Mouse (Mus musculus): ENCODE data around the gene Hsd11b2. TPM values are rescaled to one million over a fixed set of nuclear protein-coding genes. Genes with fewer than 3 reads are reported as not detected.

Hsd11b2 gene
- polyA plus RNA-seq, 1 experiment from 2014 or later = 2.2 TPM

DNA sequence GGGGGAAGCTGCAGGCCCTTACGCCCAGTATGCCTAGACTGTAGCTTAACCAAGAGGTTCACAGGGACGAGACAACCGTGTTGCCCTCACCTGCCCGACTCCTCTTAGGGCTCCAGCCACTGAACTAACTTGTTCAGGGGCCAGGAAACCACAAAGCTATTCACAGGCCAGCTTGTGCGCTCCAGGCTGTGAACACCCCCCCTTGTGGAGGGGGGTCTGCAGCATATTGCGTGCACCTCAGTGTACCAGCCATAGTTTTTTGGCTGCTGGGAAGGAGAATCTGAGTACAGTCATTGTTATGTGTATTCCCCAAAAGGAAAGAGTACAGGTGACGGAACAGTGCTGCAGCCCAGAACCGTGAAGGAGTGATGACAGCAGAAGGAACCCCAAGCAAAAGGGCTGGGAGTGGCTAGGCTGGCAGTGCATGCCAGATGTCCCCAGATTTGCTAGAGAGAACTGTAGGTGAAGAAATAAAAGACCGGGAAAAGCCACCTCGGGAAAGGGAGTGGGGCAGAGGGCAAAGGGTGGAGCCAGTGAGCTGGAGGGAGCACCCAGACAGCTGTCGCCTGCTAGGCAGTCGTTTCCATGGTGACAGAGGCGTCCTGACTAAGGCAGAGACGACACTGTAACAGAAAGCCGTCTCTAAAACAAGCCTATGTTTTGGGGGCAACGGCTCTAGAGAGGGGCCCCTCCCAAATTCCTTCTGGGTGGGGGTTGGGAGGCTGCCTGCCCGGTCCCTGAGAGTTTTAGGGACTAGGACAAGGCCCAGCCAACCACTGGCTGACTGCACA is 44.5 kb upstream of the Hsd11b2 start:
- WGBS = 31% methylated on average over 17 of the region's 17 CpGs
- peak; percentile 23; the same call in 1 of the 2 replicates for ATAC-seq (ENCODE audit: low read depth)
- peak overlapping the region; percentile 75 for H3K27ac ChIP-seq (ENCODE audit: low read length)
- H3K27me3 ChIP-seq (ENCODE audit: control insufficient read depth, insufficient read depth, low read depth, low read length) = no peaks in the 10 kb centered on the region; the same call in 1 of the 2 replicates
- peak overlapping the region; percentile 17; the same call in 1 of the 2 replicates for H3K4me2 ChIP-seq (ENCODE audit: low read depth, low read length)
- peaks cover 49% of the 10 kb centered on the region for H3K4me1 ChIP-seq (replicated peaks; ENCODE audit: control insufficient read depth, insufficient read depth, low read length)
- H3K4me3 ChIP-seq (ENCODE audit: low read length) = no peak overlapping the region
- H3K9ac ChIP-seq (ENCODE audit: low read length) = peak overlapping the region; percentile 52
- H3K9me3 ChIP-seq (ENCODE audit: control insufficient read depth, low read length) = no peaks in the 10 kb centered on the region
- peaks cover 9% of the 10 kb centered on the region for H3K36me3 ChIP-seq (ENCODE audit: control insufficient read depth, insufficient read depth, low read length)

DNA sequence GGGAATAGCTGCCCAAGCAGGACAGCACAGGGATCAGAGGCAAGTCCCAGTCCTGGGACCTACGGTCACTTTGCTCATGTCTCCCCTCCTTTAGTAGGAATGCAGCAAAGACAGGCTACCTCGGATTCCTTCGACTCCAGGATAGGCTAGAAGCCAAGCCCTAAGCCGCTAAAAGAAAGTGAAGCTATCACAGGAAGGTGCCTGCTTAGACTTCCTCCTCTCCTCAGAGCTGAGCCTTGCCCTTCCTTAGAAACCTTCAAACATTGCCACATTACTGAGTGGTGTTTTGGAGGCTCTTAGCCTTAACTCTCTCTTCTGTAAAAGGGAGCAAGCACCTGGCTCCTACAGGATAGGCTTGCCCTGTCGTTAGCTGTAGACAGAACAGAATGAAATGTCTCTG is 43.9 kb upstream of the Hsd11b2 start:
- H3K27me3 ChIP-seq (ENCODE audit: control insufficient read depth, insufficient read depth, low read depth, low read length) = no peaks in the 10 kb centered on the region; the same call in 1 of the 2 replicates
- 0 out of 2 replicates have a peak overlapping the region, but pooled peaks have one; percentile 17 for H3K4me2 ChIP-seq (ENCODE audit: low read depth, low read length)
- H3K4me3 ChIP-seq (ENCODE audit: low read length) = no peak overlapping the region
- peaks cover 43% of the 10 kb centered on the region for H3K4me1 ChIP-seq (replicated peaks; ENCODE audit: control insufficient read depth, insufficient read depth, low read length)
- peak overlapping the region; percentile 75 for H3K27ac ChIP-seq (ENCODE audit: low read length)
- H3K36me3 ChIP-seq (ENCODE audit: control insufficient read depth, insufficient read depth, low read length) = peaks cover 9% of the 10 kb centered on the region
- H3K9ac ChIP-seq (ENCODE audit: low read length) = peak overlapping the region; percentile 52
- no peak for ATAC-seq (ENCODE audit: low read depth)
- 25% methylated on average over 5 of the region's 5 CpGs for WGBS
- H3K9me3 ChIP-seq (ENCODE audit: control insufficient read depth, low read length) = no peaks in the 10 kb centered on the region

DNA sequence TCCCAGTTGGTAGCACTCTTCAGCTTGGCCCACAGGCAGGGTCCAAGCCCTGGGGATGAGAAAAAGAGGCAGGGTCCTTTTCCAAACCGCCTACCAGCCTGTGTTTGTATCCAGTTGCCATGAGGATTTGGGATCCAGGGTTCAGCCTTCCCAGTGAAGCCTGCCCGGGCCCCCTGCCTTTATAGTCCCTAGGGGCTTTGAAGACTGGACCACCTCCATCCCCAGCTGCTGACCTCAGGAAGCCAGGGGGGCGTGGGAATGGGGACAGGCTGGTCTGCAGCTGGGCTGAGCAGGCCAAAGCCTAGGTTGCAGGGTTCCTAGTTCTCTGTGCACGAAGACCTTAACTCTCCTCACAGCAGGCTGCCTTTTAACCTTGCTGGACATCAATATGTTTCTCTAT is 43.3 kb upstream of the Hsd11b2 start:
- H3K9me3 ChIP-seq (ENCODE audit: control insufficient read depth, low read length) = no peaks in the 10 kb centered on the region
- peaks cover 37% of the 10 kb centered on the region for H3K4me1 ChIP-seq (replicated peaks; ENCODE audit: control insufficient read depth, insufficient read depth, low read length)
- no peak overlapping the region for H3K4me2 ChIP-seq (ENCODE audit: low read depth, low read length)
- peaks cover 9% of the 10 kb centered on the region for H3K36me3 ChIP-seq (ENCODE audit: control insufficient read depth, insufficient read depth, low read length)
- H3K27ac ChIP-seq (ENCODE audit: low read length) = peak overlapping the region; percentile 75
- no peak for ATAC-seq (ENCODE audit: low read depth)
- WGBS = 68% methylated on average over 4 of the region's 4 CpGs
- peak overlapping the region; percentile 52; the same call in 1 of the 2 replicates for H3K9ac ChIP-seq (ENCODE audit: low read length)
- no peaks in the 10 kb centered on the region; the same call in 1 of the 2 replicates for H3K27me3 ChIP-seq (ENCODE audit: control insufficient read depth, insufficient read depth, low read depth, low read length)
- no peak overlapping the region for H3K4me3 ChIP-seq (ENCODE audit: low read length)

DNA sequence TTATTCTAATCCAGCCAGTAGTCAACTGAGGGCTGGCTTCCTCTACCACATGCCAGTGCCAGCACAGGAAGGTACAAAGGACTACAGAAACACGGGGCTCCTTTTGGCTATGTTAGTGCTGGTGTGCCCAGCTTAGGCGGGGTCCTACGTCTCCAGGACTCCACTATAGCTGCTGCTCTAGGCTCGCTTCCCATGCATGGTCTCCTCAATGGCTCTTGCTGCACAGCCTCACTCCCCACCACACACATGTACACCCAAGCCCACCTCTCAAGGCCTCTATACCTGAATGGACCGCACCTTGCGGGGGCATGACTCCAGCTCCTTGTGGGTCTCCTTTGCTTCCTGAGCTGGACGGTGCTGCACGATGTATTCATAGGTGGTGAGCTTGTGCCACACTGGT is 42.8 kb upstream of the Hsd11b2 start:
- 92% methylated on average over 8 of the region's 8 CpGs for WGBS
- no peak overlapping the region for H3K27ac ChIP-seq (ENCODE audit: low read length)
- H3K9ac ChIP-seq (ENCODE audit: low read length) = no peak overlapping the region
- no peak overlapping the region for H3K4me2 ChIP-seq (ENCODE audit: low read depth, low read length)
- H3K4me3 ChIP-seq (ENCODE audit: low read length) = no peak overlapping the region
- H3K4me1 ChIP-seq (replicated peaks; ENCODE audit: control insufficient read depth, insufficient read depth, low read length) = peaks cover 32% of the 10 kb centered on the region
- no peaks in the 10 kb centered on the region; the same call in 1 of the 2 replicates for H3K27me3 ChIP-seq (ENCODE audit: control insufficient read depth, insufficient read depth, low read depth, low read length)
- peaks cover 9% of the 10 kb centered on the region for H3K36me3 ChIP-seq (ENCODE audit: control insufficient read depth, insufficient read depth, low read length)
- ATAC-seq (ENCODE audit: low read depth) = no peak
- H3K9me3 ChIP-seq (ENCODE audit: control insufficient read depth, low read length) = no peaks in the 10 kb centered on the region

DNA sequence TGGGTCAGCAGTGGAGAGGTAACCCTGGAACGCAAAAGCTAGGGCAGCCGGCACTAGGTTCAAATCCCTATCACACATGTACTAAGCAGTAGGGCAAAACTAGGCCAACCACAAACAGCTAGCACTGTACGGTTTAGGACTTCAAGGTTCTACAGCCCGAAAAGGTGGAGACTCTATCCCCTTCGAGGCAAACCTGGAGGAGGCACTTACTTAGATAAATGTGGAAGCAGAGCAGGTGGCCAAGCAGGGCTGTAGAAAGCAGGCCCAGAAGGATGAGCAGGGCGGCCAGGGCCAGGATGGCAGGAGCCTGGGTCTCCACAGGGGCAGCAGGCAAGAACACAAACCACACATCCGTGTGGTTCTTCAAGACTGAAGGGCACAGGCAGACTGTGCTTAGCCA is 42.4 kb upstream of the Hsd11b2 start:
- 94% methylated on average over 7 of the region's 7 CpGs for WGBS
- Histone ChIP-seq H3K4me2 (ENCODE audit: low read depth, low read length) (no peak overlapping the region), H3K36me3 (ENCODE audit: control insufficient read depth, insufficient read depth, low read length) (peaks cover 9% of the 10 kb centered on the region), H3K9ac (ENCODE audit: low read length) (no peak overlapping the region), H3K4me3 (ENCODE audit: low read length) (no peak overlapping the region), H3K4me1 (replicated peaks; ENCODE audit: control insufficient read depth, insufficient read depth, low read length) (peaks cover 32% of the 10 kb centered on the region), H3K27ac (ENCODE audit: low read length) (no peak overlapping the region), H3K9me3 (ENCODE audit: control insufficient read depth, low read length) (no peaks in the 10 kb centered on the region), H3K27me3 (ENCODE audit: control insufficient read depth, insufficient read depth, low read depth, low read length) (no peaks in the 10 kb centered on the region; the same call in 1 of the 2 replicates)
- no peak for ATAC-seq (ENCODE audit: low read depth)

DNA sequence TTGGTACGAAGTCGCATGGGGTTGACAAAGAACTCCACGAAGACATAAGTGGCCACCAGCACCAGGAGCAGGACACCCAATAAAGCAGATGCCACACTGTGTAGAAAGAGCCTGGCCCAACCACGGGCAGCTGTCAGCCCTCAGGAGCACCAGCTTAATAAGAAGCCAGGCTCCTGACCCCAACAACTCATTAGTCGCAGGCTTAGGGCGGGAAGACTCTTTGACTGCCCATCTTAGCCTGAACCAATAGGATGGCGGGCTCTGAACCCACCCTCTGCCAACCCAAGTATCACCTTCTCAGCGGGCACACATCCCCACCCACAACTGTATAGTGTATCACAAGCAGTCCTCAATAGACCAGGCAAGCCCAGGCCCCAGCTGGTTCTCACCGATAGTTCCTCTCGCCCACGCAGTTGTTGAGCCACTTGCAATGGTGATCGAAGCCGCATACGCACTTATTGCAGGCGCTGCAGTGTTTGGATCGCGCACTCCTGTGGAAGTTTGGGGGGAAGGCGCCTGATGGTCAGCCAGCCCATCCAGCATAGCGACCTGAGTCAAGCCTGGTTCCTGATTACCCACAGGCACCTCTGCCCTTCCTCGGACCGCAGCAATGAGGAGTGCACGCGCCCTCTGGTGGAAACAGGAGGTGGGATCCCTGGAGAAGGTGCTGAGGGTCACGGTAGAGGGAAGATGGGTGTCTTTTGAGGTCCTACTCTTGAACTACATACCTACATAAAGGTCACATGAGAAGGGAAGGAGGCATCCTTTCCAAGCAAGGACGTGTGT is 41.7 kb upstream of the Hsd11b2 start:
- Histone ChIP-seq H3K27me3 (ENCODE audit: control insufficient read depth, insufficient read depth, low read depth, low read length) (no peaks in the 10 kb centered on the region; the same call in 1 of the 2 replicates), H3K9ac (ENCODE audit: low read length) (no peak overlapping the region), H3K9me3 (ENCODE audit: control insufficient read depth, low read length) (no peaks in the 10 kb centered on the region), H3K4me2 (ENCODE audit: low read depth, low read length) (no peak overlapping the region), H3K4me1 (replicated peaks; ENCODE audit: control insufficient read depth, insufficient read depth, low read length) (peaks cover 31% of the 10 kb centered on the region), H3K4me3 (ENCODE audit: low read length) (no peak overlapping the region), H3K36me3 (ENCODE audit: control insufficient read depth, insufficient read depth, low read length) (peaks cover 9% of the 10 kb centered on the region), H3K27ac (ENCODE audit: low read length) (no peak overlapping the region)
- ATAC-seq (ENCODE audit: low read depth) = peak; percentile 11; the same call in 1 of the 2 replicates
- WGBS = 42% methylated on average over 25 of the region's 25 CpGs

DNA sequence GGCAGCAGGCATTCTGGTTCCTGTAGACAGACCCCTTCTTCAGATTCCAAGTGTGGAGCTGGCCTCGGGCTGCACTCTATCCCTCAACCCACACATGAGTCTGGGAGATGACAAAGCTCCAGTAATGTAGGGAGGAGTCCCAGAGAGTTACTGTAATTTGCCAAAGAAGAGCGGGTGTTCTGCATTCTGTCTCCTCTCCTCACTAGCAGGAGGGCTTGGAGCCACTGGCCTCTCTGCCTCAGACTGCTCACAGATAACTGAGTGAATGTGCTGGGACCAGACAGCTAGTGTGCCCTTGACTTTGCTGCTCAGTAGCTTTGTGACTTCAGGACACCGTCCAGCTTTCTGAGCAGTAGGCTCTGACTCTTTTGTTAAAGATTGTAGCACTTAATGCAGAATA is 40.8 kb upstream of the Hsd11b2 start:
- H3K9me3 ChIP-seq (ENCODE audit: control insufficient read depth, low read length) = no peaks in the 10 kb centered on the region
- no peak for ATAC-seq (ENCODE audit: low read depth)
- WGBS = 69% methylated on average over 3 of the region's 3 CpGs
- no peak overlapping the region for H3K4me3 ChIP-seq (ENCODE audit: low read length)
- no peaks in the 10 kb centered on the region for H3K27me3 ChIP-seq (ENCODE audit: control insufficient read depth, insufficient read depth, low read depth, low read length)
- H3K4me2 ChIP-seq (ENCODE audit: low read depth, low read length) = no peak overlapping the region
- H3K4me1 ChIP-seq (replicated peaks; ENCODE audit: control insufficient read depth, insufficient read depth, low read length) = peaks cover 29% of the 10 kb centered on the region
- no peak overlapping the region for H3K27ac ChIP-seq (ENCODE audit: low read length)
- H3K36me3 ChIP-seq (ENCODE audit: control insufficient read depth, insufficient read depth, low read length) = peaks cover 6% of the 10 kb centered on the region
- no peak overlapping the region for H3K9ac ChIP-seq (ENCODE audit: low read length)

DNA sequence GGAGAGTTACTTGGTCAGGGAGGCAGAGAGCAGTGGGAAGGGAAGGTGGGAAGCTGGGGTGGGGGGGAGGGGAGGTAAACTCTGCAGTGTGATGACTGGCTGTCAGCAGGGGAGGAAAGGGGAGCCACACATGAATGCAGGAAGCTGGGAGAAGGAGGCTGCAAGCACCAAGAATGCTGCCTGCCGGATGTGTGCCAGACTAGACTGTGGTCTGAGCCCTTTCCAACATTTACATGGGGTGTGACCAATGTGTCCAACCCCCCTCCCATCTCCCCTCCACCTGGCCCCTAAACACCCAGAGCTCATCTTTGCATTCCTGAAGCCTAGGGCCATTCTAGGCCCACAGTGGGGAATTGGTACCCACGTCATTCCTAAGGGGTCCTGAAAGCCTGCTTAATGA is 37.5 kb upstream of the Hsd11b2 start:
- H3K27me3 ChIP-seq (ENCODE audit: control insufficient read depth, insufficient read depth, low read depth, low read length) = no peaks in the 10 kb centered on the region
- 18% methylated on average over 2 of the region's 2 CpGs for WGBS
- H3K9me3 ChIP-seq (ENCODE audit: control insufficient read depth, low read length) = no peaks in the 10 kb centered on the region
- H3K4me2 ChIP-seq (ENCODE audit: low read depth, low read length) = no peak overlapping the region
- H3K36me3 ChIP-seq (ENCODE audit: control insufficient read depth, insufficient read depth, low read length) = no peaks in the 10 kb centered on the region; the same call in 1 of the 2 replicates
- no peak overlapping the region for H3K4me3 ChIP-seq (ENCODE audit: low read length)
- no peak for ATAC-seq (ENCODE audit: low read depth)
- H3K9ac ChIP-seq (ENCODE audit: low read length) = no peak overlapping the region
- H3K27ac ChIP-seq (ENCODE audit: low read length) = no peak overlapping the region; the same call in 1 of the 2 replicates
- peaks cover 5% of the 10 kb centered on the region; the same call in 1 of the 2 replicates for H3K4me1 ChIP-seq (replicated peaks; ENCODE audit: control insufficient read depth, insufficient read depth, low read length)

DNA sequence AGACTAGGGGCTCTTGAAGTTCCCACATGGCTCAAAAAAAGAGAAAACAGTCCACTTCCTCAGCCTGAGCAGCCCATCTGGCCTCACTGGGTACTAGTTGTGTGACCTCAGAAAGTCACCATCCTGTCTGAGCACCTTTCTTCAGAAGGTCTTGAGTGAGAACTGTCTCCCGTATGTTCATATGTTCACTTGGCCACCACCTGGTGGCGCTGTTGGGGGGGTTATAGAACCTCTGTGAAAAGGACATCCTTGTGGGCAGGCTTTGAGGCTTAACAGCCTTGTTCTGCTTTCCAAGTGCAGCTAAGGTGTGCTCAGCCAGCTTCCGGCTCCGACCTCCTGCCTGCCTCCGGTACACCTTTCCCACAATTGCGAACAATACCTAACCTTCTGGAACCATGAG is 37.1 kb upstream of the Hsd11b2 start:
- H3K27me3 ChIP-seq (ENCODE audit: control insufficient read depth, insufficient read depth, low read depth, low read length) = no peaks in the 10 kb centered on the region
- H3K36me3 ChIP-seq (ENCODE audit: control insufficient read depth, insufficient read depth, low read length) = no peaks in the 10 kb centered on the region
- peaks cover 5% of the 10 kb centered on the region; the same call in 1 of the 2 replicates for H3K4me1 ChIP-seq (replicated peaks; ENCODE audit: control insufficient read depth, insufficient read depth, low read length)
- H3K4me3 ChIP-seq (ENCODE audit: low read length) = no peak overlapping the region
- no peak for ATAC-seq (ENCODE audit: low read depth)
- H3K9me3 ChIP-seq (ENCODE audit: control insufficient read depth, low read length) = no peaks in the 10 kb centered on the region
- no peak overlapping the region for H3K4me2 ChIP-seq (ENCODE audit: low read depth, low read length)
- 76% methylated on average over 6 of the region's 6 CpGs for WGBS
- H3K9ac ChIP-seq (ENCODE audit: low read length) = no peak overlapping the region
- H3K27ac ChIP-seq (ENCODE audit: low read length) = no peak overlapping the region; the same call in 1 of the 2 replicates

Data from lung, embryonic 16.5 days (tissue).